Mouse (Mus musculus): ENCODE measurements around the gene Stxbp1.

- TF ChIP-seq GATA1 (IDR thresholded peaks at IDR 0.05; ENCODE audit: borderline replicate concordance, low read length), result no peak
- TF ChIP-seq FLI1 (IDR thresholded peaks at IDR 0.05; ENCODE audit: low read length), result no peak
These were observed 37.7 kb upstream of the Stxbp1 start for GRCm38 (mm10) chr2:32884745-32885144.

Data from megakaryocyte, embryonic 14.5 days (primary cell).